Mouse (Mus musculus) CH12.LX (cell line): ENCODE measurements around the gene Evx2. TPM values are rescaled to one million over a fixed set of nuclear protein-coding genes. Genes with fewer than 3 reads are reported as not detected.

Experiments used
- DNase-seq: peaks from one replicate; pipeline ENCODE4 v3.0.0-alpha.2; 2013; ENCODE audit errors: extremely low read depth
- H3K27ac ChIP-seq: 2 replicates; pipeline ENCODE4 v1.5.1; 2012; ENCODE audit warnings: low read depth, mild to moderate bottlenecking, control low read depth, moderate library complexity; ENCODE audit not compliant: insufficient read depth
- H3K27me3 ChIP-seq: replicated peaks from 2 replicates; pipeline ENCODE3; 2012; ENCODE audit warnings: inconsistent platforms
- H3K36me3 ChIP-seq, 2 experiments: replicated peaks in 1 of 2; 2 replicates each; pipeline versions ENCODE3 to v1.6.1; 2012; ENCODE audit warnings: inconsistent platforms in 1 of 2, low read length in 1 of 2, mild to moderate bottlenecking in 1 of 2, mixed read lengths in 1 of 2, moderate library complexity in 1 of 2; ENCODE audit not compliant: control insufficient read depth in 1 of 2, insufficient read depth in 1 of 2
- H3K4me1 ChIP-seq, 2 experiments: 2 replicates each; pipeline ENCODE4 v1.6.1; 2012; ENCODE audit warnings: inconsistent platforms in 1 of 2, moderate library complexity in 1 of 2; ENCODE audit not compliant: insufficient read depth in 2 of 2, control insufficient read depth in 1 of 2
- H3K4me2 ChIP-seq: 2 replicates; pipeline ENCODE4 v1.6.1; 2012; ENCODE audit warnings: low read depth, mild to moderate bottlenecking, control low read depth; ENCODE audit not compliant: poor library complexity, insufficient read depth, severe bottlenecking
- H3K4me3 ChIP-seq, 3 experiments: fragments of 150-350 bp in 1 of 3; sonication (generic) in 1 of 3; replicated peaks in 1 of 3; 2 replicates each; pipeline versions ENCODE3 to v1.5.1; 2011 to 2012; ENCODE audit warnings: low read depth in 2 of 3, low read length in 2 of 3, mild to moderate bottlenecking in 2 of 3, moderate library complexity in 2 of 3, control low read depth in 1 of 3, improper control_type of control experiment in 1 of 3, inconsistent platforms in 1 of 3, mixed read lengths in 1 of 3; ENCODE audit not compliant: poor library complexity in 1 of 3
- H3K79me2 ChIP-seq: replicated peaks from 2 replicates; pipeline ENCODE4 v1.6.1; 2012; ENCODE audit warnings: mild to moderate bottlenecking, moderate library complexity; ENCODE audit not compliant: control insufficient read depth, poor library complexity, insufficient read depth, severe bottlenecking; ENCODE audit errors: extremely low read depth
- H3K9ac ChIP-seq: 2 replicates; pipeline ENCODE4 v1.6.1; 2012; ENCODE audit warnings: low read depth, mild to moderate bottlenecking, control low read depth, moderate library complexity; ENCODE audit not compliant: insufficient read depth
- H3K9me3 ChIP-seq: replicated peaks from 2 replicates; pipeline ENCODE3; 2012; ENCODE audit warnings: low read length, inconsistent platforms, mixed read lengths
- CHD1 ChIP-seq: IDR thresholded peaks from 2 replicates; pipeline ENCODE4 v1.6.1; 2012; ENCODE audit warnings: low read depth, low read length, improper control_type of control experiment, inconsistent platforms
- CHD2 ChIP-seq: IDR thresholded peaks from 2 replicates; pipeline ENCODE4 v1.6.1; 2011; ENCODE audit warnings: low read length, improper control_type of control experiment
- CTCF ChIP-seq, 2 experiments: IDR thresholded peaks in 1 of 2; conservative IDR thresholded peaks in 1 of 2; 2 replicates each; pipeline ENCODE4 v1.5.1; 2011 to 2012; ENCODE audit warnings: low read depth in 2 of 2, low read length in 2 of 2, improper control_type of control experiment in 1 of 2, inconsistent platforms in 1 of 2, mild to moderate bottlenecking in 1 of 2, moderate library complexity in 1 of 2
- E2F4 ChIP-seq: IDR thresholded peaks from 2 replicates; pipeline ENCODE4 v1.6.1; 2011; ENCODE audit warnings: low read depth, low read length, improper control_type of control experiment; ENCODE audit not compliant: insufficient replicate concordance
- ELF1 ChIP-seq: IDR thresholded peaks from 2 replicates; pipeline ENCODE4 v1.6.1; 2014; ENCODE audit warnings: low read depth, mild to moderate bottlenecking, inconsistent platforms, low read length, improper control_type of control experiment
- ETS1 ChIP-seq: conservative IDR thresholded peaks from 2 replicates; pipeline ENCODE4 v1.6.1; 2012; ENCODE audit warnings: low read depth, mild to moderate bottlenecking, inconsistent platforms, low read length, improper control_type of control experiment, moderate library complexity
- GABPA ChIP-seq: IDR thresholded peaks from 2 replicates; pipeline ENCODE4 v1.6.1; 2012; ENCODE audit warnings: low read depth, low read length, improper control_type of control experiment, inconsistent platforms; ENCODE audit not compliant: insufficient replicate concordance
- JUN ChIP-seq: IDR thresholded peaks from 2 replicates; pipeline ENCODE4 v1.6.1; 2011; ENCODE audit warnings: low read depth, mild to moderate bottlenecking, low read length, improper control_type of control experiment, moderate library complexity; ENCODE audit not compliant: insufficient read depth
- KAT2A ChIP-seq: IDR thresholded peaks from 2 replicates; pipeline ENCODE4 v1.6.1; 2012; ENCODE audit warnings: low read length, improper control_type of control experiment, inconsistent platforms; ENCODE audit not compliant: insufficient replicate concordance
- MAFK ChIP-seq: IDR thresholded peaks from 2 replicates; pipeline ENCODE4 v1.6.1; 2011; ENCODE audit warnings: low read length, improper control_type of control experiment; ENCODE audit not compliant: insufficient replicate concordance
- MAX ChIP-seq: IDR thresholded peaks from 2 replicates; pipeline ENCODE4 v1.6.1; 2011; ENCODE audit warnings: low read length, improper control_type of control experiment
- MAZ ChIP-seq: IDR thresholded peaks from 2 replicates; pipeline ENCODE4 v1.6.1; 2012; ENCODE audit warnings: low read depth, mild to moderate bottlenecking, inconsistent platforms, low read length, improper control_type of control experiment, moderate library complexity
- MEF2A ChIP-seq: IDR thresholded peaks from 2 replicates; pipeline ENCODE4 v1.6.1; 2014; ENCODE audit warnings: low read depth, mild to moderate bottlenecking, inconsistent platforms, low read length, improper control_type of control experiment, borderline replicate concordance
- MXI1 ChIP-seq: IDR thresholded peaks from 2 replicates; pipeline ENCODE4 v1.6.1; 2011; ENCODE audit warnings: mild to moderate bottlenecking, low read depth, low read length, improper control_type of control experiment
- NELFE ChIP-seq: IDR thresholded peaks from 2 replicates; pipeline ENCODE4 v1.6.1; 2011; ENCODE audit warnings: low read depth, low read length, improper control_type of control experiment
- NRF1 ChIP-seq: IDR thresholded peaks from 2 replicates; pipeline ENCODE4 v1.6.1; 2014; ENCODE audit warnings: low read depth, mild to moderate bottlenecking, inconsistent platforms, low read length, improper control_type of control experiment, moderate library complexity
- PAX5 ChIP-seq: IDR thresholded peaks from 2 replicates; pipeline ENCODE4 v1.6.1; 2012; ENCODE audit warnings: low read length, inconsistent platforms, mixed read lengths
- POLR2A ChIP-seq: IDR thresholded peaks from 2 replicates; pipeline ENCODE4 v1.6.1; 2011; ENCODE audit warnings: low read depth, mild to moderate bottlenecking, improper control_type of control experiment, low read length
- SIN3A ChIP-seq: IDR thresholded peaks from 2 replicates; pipeline ENCODE4 v1.6.1; 2012; ENCODE audit warnings: low read length, improper control_type of control experiment, inconsistent platforms
- TBP ChIP-seq: conservative IDR thresholded peaks from 2 replicates; pipeline ENCODE4 v1.6.1; 2011; ENCODE audit warnings: low read depth, low read length, improper control_type of control experiment
- TCF12 ChIP-seq: IDR thresholded peaks from 2 replicates; pipeline ENCODE4 v1.6.1; 2014; ENCODE audit warnings: low read depth, mild to moderate bottlenecking, inconsistent platforms, low read length, improper control_type of control experiment
- USF2 ChIP-seq: conservative IDR thresholded peaks from 2 replicates; pipeline ENCODE4 v1.6.1; 2011; ENCODE audit warnings: low read depth, low read length, improper control_type of control experiment
- ZC3H11A ChIP-seq: IDR thresholded peaks from 2 replicates; pipeline ENCODE4 v1.6.1; 2012; ENCODE audit warnings: low read depth, mild to moderate bottlenecking, inconsistent platforms, low read length, improper control_type of control experiment
- ZNF384 ChIP-seq: IDR thresholded peaks from 2 replicates; pipeline ENCODE4 v1.6.1; 2012; ENCODE audit warnings: low read depth, low read length, improper control_type of control experiment, inconsistent platforms
- dilution Hi-C: fragments of 300-500 bp; cut with MboI; formaldehyde crosslinking; loops from 2 replicates; pipeline ENCODE4 v1.14.3; 2020; ENCODE audit warnings: low sequenced_read_pairs; ENCODE audit not compliant: extremely low pct_unique_long_range_greater_than_20kb, extremely low pct_ligation_motif_present
- in situ Hi-C: fragments of 300-500 bp; cut with MboI; formaldehyde crosslinking; loops from 3 replicates; pipeline ENCODE4 v1.14.3; 2019; ENCODE audit warnings: low sequenced_read_pairs, low pct_ligation_motif_present, low pct_unique_long_range_greater_than_20kb, mixed read lengths
- polyA plus RNA-seq: library from polyadenylated mRNA; unstranded; fragments of >175 nt; gene quantifications from 2 replicates; pipeline ENCODE4 v1.2.1, GENCODE M21; 2012; ENCODE audit warnings: low read depth; ENCODE audit not compliant: insufficient read length
- total RNA-seq, 2 experiments: library from RNA; depleted of rRNA; stranded (reverse); fragments of 300-350 nt in 1 of 2; fragments of >200 nt in 1 of 2; gene quantifications; 2 replicates each; pipeline ENCODE4 v1.2.3; 2012 to 2014

The Evx2 gene
- total and polyA plus RNA-seq, 3 experiments, result not detected

DNA sequence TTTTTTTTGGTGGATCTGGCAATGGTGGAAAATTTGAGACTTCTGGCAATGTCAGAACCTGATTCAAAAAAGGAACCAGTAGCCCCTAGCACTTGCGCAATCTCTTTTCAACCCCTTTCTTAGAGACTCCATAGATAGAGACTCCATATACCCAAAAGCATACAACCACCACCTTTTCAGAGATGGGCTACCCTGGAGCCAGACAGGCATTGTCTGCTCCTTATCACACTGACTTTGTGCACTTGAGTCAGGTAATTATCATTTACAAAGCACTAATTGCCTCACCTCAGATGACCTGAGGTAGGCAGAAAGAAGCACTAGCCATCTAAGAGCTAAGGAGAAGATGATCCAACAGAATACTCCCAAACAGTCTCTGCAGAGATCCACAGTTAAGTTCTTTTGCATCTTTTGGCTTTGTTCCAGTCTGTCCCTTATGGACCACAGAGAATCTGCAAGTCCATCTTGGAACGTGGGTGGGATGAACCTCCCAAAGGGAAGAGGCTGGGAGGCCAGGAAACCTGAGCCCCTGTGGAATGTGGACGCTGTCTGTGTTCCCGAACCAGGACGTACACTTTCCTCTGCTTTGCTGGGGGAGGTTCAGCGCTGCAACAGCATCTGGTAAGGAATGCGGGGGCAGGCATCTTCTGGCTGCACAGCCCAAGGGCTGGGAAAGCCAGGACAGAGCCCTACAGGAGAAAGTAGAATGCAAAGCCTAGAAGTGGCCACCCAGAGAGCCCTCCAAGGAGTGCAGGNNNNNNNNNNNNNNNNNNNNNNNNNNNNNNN lies 12.1 kb downstream of the Evx2 start:
- no peak overlapping the region for H3K4me3 ChIP-seq
- H3K27ac ChIP-seq, result no peak overlapping the region
- peaks cover 0 to 6% of the 10 kb centered on the region in 2 experiments; a peak in 2 of 4 replicates for H3K4me1 ChIP-seq
- H3K79me2 ChIP-seq, result no peaks in the 10 kb centered on the region
- dilution Hi-C loops (no loop called here), in situ Hi-C loops (no loop called here)
- no peak overlapping the region for H3K4me2 ChIP-seq
- no peaks in the 10 kb centered on the region for H3K9me3 ChIP-seq
- no peak for DNase-seq
- H3K9ac ChIP-seq, result no peak overlapping the region
- H3K36me3 ChIP-seq, result no peaks in the 10 kb centered on the region
- H3K27me3 ChIP-seq, result no peaks in the 10 kb centered on the region
- no peak for TF ChIP-seq ZC3H11A
- no peak for TF ChIP-seq NELFE
- TF ChIP-seq MXI1, result no peak
- no peak for TF ChIP-seq POLR2A
- TF ChIP-seq E2F4, result no peak
- no peak for TF ChIP-seq MAZ
- no peak for TF ChIP-seq ETS1
- no peak for TF ChIP-seq MEF2A
- no peak for TF ChIP-seq GABPA
- no peak for TF ChIP-seq PAX5

DNA sequence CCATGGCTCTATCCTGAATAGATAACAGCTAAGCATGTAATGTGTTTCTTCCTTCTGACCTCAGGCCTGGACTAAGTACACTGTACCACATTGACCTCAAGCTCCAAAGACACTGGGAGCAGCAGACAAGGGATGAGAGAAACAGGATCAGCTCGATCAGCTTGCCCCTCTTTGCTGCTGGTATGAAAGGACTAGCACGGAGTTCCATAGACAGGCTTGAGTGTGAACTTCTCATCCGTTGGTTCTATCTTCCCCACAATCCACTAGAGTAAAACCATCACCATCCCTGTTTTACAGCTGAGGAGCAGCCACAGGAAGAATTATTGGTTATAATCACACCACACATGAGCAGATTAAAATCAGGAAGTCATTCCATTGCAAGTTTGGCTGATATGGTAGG lies 13.7 kb downstream of the Evx2 start:
- Histone ChIP-seq H3K36me3 (no peaks in the 10 kb centered on the region), H3K79me2 (no peaks in the 10 kb centered on the region), H3K9ac (no peak overlapping the region), H3K27me3 (no peaks in the 10 kb centered on the region), H3K27ac (no peak overlapping the region), H3K4me3 (no peak overlapping the region), H3K4me2 (no peak overlapping the region), H3K9me3 (no peaks in the 10 kb centered on the region), H3K4me1 (peaks cover 0 to 9% of the 10 kb centered on the region in 2 experiments; a peak in 2 of 4 replicates)
- dilution Hi-C loops, result no loop called here
- in situ Hi-C loops, result no loop called here
- no peak for TF ChIP-seq MEF2A
- TF ChIP-seq JUN, result no peak
- no peak for TF ChIP-seq E2F4
- no peak for TF ChIP-seq ZNF384
- TF ChIP-seq CHD1, result no peak
- TF ChIP-seq MAX, result no peak
- TF ChIP-seq NELFE, result no peak
- TF ChIP-seq ELF1, result no peak
- TF ChIP-seq CHD2, result no peak
- no peak for TF ChIP-seq KAT2A
- TF ChIP-seq MXI1, result no peak
- no peak for TF ChIP-seq TCF12
- TF ChIP-seq CTCF (conservative IDR thresholded peaks at IDR 0.05 in 1 of 2, IDR thresholded peaks at IDR 0.05 in 1 of 2; ENCODE audit: low read depth in 2 of 2, low read length in 2 of 2), result no peak
- TF ChIP-seq SIN3A, result no peak
- no peak for TF ChIP-seq USF2
- TF ChIP-seq PAX5, result no peak
- TF ChIP-seq NRF1, result no peak
- no peak for TF ChIP-seq ZC3H11A
- TF ChIP-seq TBP, result no peak
- no peak for TF ChIP-seq MAFK
- DNase-seq, result no peak
